Mouse (Mus musculus) brown adipose tissue, adult 24 weeks (tissue): ENCODE data around the gene Fanca. TPM values are rescaled to one million over a fixed set of nuclear protein-coding genes. Genes with fewer than 3 reads are reported as not detected.
A peak's percentile ranks its signal among the peaks of the same experiment; 100 is the strongest.
"Not testable (repeated sequence)": the region's sequence is repeated elsewhere in the genome, so short reads cannot be mapped to it uniquely, and the experiment has no call there.

Source experiments
- H3K27ac ChIP-seq: fragments of 200-500 bp; replicated peaks from 2 replicates; pipeline ENCODE4 v1.5.1; 2012; ENCODE audit warnings: low read depth, mild to moderate bottlenecking, low read length
- H3K4me1 ChIP-seq: fragments of 200-500 bp; 2 replicates; pipeline ENCODE4 v1.6.1; 2012; ENCODE audit warnings: low read length, mixed read lengths; ENCODE audit not compliant: control insufficient read depth, insufficient read depth, insufficient read length
- H3K4me3 ChIP-seq: fragments of 200-500 bp; 2 replicates; pipeline ENCODE4 v1.5.1; 2012; ENCODE audit warnings: low read depth, mild to moderate bottlenecking, low read length, moderate library complexity; ENCODE audit not compliant: insufficient read depth
- polyA plus RNA-seq: library from polyadenylated mRNA; stranded (reverse); fragments of >200 nt; gene quantifications from 2 replicates; pipeline ENCODE4 v1.2.4, GENCODE M21; 2012; ENCODE audit not compliant: missing spikeins, insufficient read depth, insufficient read length

Fanca gene
- polyA plus RNA-seq, 1 experiment, result not detected

DNA sequence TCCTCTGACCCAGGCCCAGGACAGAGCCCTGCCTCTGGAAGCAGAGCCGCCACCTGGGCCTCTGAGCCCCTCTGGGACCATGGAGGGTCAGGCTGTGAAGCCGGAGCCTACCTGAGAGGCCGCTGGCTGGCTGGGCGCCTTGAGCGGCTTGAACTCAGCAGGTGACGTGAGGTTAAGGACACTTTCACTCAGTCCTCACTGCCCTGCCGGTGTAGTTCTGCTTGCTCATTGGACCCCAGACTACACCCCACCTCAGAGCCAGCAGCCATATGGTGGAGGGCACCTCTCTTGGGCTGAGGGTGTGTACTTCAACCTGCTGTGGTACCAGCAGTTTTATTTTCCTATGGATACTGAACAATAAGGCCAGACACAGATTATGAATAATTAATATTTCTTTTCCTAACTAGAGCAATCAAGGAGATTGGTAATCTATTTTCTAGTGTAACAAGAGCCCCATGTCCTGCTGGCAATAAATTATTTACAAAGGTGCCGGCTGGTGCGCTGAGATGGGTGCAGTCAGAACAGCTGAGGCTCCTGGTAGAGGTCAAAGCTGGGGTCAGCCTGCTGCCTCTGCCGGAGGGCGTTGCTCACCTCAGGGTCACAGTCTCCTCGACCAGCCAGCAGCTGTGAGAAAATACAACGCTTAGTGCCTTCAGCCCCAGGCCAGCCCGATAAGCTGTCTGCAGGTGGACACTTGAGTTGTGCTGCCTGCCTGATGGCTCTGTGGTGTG lies 50.3 kb downstream of the Fanca start:
- no peak overlapping the region for H3K27ac ChIP-seq
- 0 out of 2 replicates have a peak, but pooled peaks cover 4% of the 10 kb centered on the region for H3K4me1 ChIP-seq

DNA sequence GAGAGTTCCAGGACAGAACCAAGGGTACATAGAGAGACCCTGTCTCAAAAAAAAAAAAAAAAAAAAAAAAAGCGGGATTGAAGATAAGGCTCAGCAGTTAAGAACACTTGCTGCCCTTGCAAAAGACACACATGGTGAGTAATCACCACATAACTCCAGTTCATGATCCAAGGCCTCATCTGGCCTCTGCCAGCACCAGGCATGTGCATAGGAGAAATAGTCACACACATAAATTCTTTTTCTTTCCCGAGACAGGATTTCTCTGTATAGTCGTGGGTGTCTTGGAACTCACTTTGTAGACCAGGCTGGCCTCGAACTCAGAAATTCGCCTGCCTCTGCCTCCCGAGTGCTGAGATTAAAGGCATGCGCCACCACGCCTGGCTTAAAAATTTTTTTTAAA lies 60.8 kb downstream of the Fanca start:
- H3K4me1 ChIP-seq, H3K27ac ChIP-seq, H3K4me3 ChIP-seq: not testable (repeated sequence)

More for the DNA sequence above, 50.3 kb downstream of the Fanca start:
- H3K4me3 ChIP-seq, result no peak overlapping the region

DNA sequence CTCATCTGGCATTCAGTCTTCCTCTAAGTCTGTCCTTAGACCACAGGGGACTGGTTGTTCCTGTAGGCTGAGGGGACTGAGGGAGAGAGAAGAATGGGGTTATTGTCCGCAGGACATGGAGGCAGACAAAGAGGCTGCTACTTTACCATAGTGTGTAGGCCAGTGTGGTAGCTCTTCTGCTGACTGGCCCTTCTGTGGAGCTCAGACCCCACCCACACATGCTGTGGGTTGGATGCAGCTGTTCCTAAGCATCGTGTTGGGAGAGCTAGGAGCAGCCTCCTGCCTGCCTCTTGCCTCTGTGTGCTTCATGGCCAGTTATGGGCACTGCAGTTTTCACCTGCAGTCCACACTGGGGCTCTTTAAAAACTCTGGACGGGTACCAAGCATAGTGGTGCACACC lies 61.3 kb downstream of the Fanca start:
- Histone ChIP-seq H3K4me3 (no peak overlapping the region), H3K27ac (no peak overlapping the region), H3K4me1 (peaks cover 8% of the 10 kb centered on the region; the same call in 1 of the 2 replicates)

DNA sequence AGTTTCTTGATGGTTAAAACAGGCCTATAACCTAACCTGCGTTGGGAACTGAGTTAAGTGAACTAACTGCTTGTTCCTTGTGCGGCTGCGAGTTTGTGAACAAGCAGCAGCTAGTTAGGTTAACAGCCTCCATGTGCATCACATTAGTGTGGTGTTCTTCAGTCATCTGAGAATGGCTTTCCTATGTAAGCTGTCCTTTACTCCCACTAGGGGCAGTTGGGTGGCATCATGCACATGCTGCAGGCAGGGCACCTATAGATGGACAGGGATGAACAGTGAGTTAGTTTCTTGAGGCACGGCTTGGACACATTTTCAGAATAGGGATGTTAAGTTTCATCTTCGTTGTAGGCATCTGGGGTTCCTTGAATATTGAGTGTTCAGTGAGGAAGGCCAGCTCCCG lies 63.2 kb downstream of the Fanca start:
- H3K4me3 ChIP-seq, result peak overlapping the region; percentile 93
- H3K4me1 ChIP-seq, result peaks cover 8% of the 10 kb centered on the region; the same call in 1 of the 2 replicates
- no peak overlapping the region for H3K27ac ChIP-seq

DNA sequence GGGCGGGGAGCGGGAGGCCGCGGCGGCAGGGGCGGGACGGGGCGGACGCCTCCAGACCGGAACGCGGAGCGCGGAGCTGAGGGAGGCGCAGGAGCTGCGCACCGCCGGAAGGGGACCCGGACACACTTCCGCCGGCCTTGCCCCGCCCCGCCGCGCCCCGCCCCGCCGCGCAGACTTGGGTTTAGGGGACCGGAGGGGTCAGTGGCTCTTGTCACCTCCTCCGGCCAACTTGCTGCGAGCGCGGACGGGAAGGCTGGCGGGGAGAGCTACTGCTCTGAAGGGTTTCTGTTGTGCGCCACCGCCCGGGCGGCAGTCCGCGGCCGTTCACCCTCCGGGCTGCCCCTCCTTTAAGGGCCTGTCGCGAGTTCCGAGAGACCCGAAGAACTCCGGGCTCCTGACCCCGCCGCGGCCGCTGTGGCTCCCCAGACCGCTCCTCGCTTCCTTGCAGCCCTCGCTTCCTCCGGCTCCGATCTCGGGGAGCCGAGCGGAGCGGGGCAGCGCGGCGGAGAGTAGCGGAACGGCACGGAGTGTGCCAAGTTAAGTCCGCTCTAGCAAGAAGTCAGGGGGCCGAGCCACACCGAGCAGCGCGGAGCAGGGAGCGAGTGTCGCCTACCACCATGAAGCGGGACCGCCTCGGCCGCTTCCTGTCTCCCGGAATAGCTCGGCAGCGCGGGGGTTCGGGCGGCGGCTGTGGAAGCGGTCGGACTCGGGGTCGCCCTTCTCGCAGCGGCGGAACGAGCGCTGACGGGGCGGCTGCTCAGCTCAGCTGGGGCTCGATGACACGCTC lies 64.1 kb downstream of the Fanca start, which contains the start of the genes Zfp276 and Vps9d1:
TSS of gene Zfp276 (plus strand) at position 97 of the 787 bp plus-strand sequence.
TSS of gene Vps9d1 (minus strand) at position 250 of the 787 bp plus-strand sequence.
- H3K4me3 ChIP-seq, result peak within 1 kb of the TSS; percentile 93
- peak within 1 kb of the TSS; percentile 83 for H3K27ac ChIP-seq
- peaks cover 8% of the 10 kb centered on the region; the same call in 1 of the 2 replicates for H3K4me1 ChIP-seq

DNA sequence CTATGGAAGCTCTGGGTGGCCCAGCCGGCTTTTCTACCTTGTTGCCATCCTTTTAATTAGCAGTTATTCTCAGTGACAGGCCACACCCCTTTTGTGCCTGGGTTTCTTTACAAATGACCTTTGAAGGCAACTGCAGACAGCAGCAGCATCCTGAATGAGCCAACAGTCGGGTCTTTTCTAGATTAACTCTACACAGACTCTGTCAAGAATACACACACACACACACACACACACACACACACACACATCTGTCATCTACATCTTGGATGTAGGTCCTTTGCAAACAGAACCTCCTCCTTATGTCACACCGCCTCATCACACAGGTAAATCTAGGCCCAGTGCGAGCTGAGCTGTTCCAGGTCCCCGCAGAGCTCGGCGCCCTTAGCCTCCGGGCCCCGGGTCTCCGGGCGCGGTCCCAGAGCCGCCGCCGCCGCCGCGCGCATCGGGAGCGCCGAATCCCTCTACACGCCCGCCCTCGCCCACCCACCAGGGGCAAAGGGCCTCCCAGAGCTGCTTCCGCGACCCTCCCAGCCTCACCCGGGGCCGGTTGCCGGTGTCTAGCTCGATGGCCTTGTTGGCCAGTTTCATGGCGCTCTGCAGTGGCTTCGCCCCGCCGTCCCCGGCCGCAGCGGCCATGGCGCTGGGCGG lies 64.8 kb downstream of the Fanca start:
- peaks cover 8% of the 10 kb centered on the region; the same call in 1 of the 2 replicates for H3K4me1 ChIP-seq
- peak overlapping the region; percentile 59 for H3K27ac ChIP-seq

DNA sequence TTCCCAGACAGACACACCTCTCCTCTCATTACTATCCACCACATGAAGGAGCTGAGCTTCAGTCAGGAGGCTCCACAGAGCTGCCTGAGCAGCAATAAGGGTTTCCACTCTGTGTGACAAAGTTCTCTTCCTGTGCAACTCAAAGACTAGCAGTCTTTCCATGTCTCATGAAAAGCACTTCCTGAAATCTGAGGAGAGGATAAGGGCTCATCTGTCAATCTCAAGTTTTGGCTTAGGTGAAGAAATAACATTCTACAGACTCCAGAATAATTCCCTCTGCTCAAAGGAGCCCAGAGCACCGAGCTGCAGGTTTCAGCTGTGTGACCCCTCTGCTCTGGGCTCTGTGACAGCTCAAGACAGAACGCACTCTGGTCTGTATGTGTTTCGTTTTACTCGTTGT lies 65.5 kb downstream of the Fanca start:
- Histone ChIP-seq H3K4me3 (peak overlapping the region; percentile 89), H3K4me1 (peaks cover 8% of the 10 kb centered on the region; the same call in 1 of the 2 replicates), H3K27ac (0 out of 2 replicates have a peak overlapping the region, but pooled peaks have one; percentile 21)

More for the DNA sequence above, 64.8 kb downstream of the Fanca start:
- H3K4me3 ChIP-seq, result peak overlapping the region; percentile 89

DNA sequence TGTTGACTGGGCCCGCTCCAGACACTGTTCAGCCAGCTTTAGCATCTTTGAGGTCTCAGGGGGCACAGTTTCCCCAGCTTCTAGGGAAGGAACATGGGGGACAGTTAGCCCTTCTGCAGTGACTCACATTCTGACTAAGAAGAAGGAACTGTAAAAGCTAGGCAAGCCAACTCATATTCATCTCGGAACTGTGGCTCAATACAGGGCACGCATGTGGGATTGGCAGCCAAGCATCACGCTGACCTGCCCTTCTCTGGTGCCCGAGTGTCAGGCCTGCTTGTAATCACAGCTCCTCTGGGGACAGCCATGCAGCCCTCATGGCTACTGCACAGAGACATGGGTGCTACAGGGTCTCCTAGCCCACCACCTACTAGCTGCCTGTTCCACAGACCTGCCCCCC lies 67.4 kb downstream of the Fanca start:
- H3K27ac ChIP-seq, result no peak overlapping the region
- H3K4me1 ChIP-seq, result peaks cover 5% of the 10 kb centered on the region; the same call in 1 of the 2 replicates
- H3K4me3 ChIP-seq, result no peak overlapping the region

DNA sequence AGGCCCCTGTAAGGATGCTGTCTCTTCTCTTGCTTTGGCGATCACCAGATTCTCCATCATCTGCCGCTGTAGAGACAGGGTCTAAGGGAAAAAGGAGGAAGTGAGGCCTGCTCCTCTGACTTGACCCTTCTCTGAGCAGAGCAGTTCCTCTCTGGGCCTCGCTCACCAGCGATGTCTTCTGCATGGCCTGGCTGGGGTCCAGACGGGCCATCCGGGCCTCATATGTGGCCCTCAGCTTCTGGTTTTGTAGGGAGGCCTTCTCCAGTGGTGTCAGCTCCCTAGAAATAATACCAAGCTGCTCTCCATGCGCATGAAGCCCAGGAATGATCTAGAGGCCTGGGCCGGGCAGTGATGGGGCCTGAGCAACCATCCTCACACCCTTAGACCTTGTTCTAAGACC lies 69.8 kb downstream of the Fanca start:
- H3K4me1 ChIP-seq, result no peaks in the 10 kb centered on the region
- no peak overlapping the region for H3K4me3 ChIP-seq
- no peak overlapping the region for H3K27ac ChIP-seq

DNA sequence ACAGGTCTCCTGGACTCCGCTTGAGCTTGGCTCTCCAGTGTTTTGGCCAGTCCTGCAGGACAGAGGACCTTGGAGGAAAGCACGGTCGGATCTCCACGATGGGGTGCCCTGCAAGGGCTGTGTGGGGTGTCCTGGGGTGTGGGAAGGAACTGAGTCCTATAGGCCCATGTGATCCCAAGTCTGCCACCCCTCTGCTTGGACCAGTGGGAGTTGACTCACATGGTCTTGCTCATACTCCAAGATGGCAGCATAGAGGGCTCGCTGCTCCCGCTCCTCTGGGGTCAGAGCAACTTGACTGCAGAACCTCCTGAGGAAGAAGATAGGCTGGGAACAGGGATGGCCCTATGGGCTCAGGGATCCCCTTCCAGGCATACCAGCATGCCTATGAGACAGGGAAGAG lies 70.6 kb downstream of the Fanca start:
- Histone ChIP-seq H3K4me1 (no peaks in the 10 kb centered on the region), H3K27ac (no peak overlapping the region)

DNA sequence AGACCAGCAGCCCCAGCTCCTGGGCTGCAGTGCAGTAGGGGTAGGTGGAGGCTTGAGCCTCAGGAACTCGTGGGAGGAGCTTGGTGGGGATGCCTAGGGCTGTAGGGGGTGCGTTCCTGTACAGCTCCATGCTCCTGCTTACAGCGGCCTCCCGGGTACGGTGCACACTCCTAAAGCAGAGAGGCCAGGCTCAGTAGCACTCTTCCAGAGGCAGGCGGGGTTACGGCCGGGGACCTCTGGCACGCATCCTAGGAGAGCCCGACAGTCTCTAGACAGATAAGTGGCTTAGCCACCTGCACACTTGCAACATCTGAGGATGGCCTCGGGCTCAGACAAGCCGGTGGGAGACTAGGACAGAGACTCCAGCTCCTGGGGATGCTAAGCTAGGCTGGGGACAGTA lies 72.8 kb downstream of the Fanca start:
- H3K27ac ChIP-seq, result no peak overlapping the region
- no peak overlapping the region for H3K4me3 ChIP-seq
- no peaks in the 10 kb centered on the region for H3K4me1 ChIP-seq

More for the DNA sequence above, 70.6 kb downstream of the Fanca start:
- H3K4me3 ChIP-seq, result no peak overlapping the region

DNA sequence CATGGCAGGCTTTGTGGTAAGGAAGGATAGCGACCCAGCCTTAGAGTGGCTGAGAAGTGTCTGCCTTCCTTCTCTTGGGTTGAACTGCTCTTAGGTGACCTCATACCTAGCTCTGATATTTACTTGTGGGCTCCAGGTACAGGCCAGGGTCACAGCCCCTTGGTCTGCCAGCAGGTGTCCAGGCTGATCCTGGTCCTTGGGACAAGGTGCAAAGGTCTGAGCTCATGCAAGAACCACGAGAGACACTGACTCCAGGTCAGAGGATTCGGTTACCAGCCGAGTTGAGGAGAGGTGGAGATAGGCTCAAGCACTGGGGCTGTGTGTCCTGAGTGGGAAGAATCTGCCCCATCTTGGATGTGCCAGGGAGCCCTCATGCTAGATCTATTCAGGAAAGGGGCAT lies 74.0 kb downstream of the Fanca start:
- H3K4me3 ChIP-seq, result no peak overlapping the region
- H3K27ac ChIP-seq, result no peak overlapping the region
- no peaks in the 10 kb centered on the region for H3K4me1 ChIP-seq

DNA sequence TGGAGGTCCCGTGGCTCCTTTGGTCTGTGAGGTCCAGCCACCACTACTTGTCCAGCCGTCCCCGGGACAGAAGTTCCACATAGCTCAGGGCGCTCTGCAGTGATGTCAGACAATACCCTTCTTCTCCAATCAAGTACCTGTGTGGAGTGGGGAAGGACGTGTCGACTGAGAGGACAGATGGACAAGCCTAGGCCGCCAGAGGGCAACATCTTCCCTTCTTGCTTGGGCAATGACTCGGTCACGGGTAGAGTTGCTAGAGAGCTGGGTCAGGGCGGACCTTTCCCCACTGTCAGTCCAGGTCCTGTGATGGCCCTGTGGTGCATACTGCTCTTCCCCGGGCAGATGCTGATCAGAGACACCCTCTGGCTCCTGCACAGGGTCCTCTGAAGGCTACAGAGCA lies 75.3 kb downstream of the Fanca start:
- H3K4me1 ChIP-seq, result no peaks in the 10 kb centered on the region
- no peak overlapping the region for H3K27ac ChIP-seq
- no peak overlapping the region for H3K4me3 ChIP-seq

DNA sequence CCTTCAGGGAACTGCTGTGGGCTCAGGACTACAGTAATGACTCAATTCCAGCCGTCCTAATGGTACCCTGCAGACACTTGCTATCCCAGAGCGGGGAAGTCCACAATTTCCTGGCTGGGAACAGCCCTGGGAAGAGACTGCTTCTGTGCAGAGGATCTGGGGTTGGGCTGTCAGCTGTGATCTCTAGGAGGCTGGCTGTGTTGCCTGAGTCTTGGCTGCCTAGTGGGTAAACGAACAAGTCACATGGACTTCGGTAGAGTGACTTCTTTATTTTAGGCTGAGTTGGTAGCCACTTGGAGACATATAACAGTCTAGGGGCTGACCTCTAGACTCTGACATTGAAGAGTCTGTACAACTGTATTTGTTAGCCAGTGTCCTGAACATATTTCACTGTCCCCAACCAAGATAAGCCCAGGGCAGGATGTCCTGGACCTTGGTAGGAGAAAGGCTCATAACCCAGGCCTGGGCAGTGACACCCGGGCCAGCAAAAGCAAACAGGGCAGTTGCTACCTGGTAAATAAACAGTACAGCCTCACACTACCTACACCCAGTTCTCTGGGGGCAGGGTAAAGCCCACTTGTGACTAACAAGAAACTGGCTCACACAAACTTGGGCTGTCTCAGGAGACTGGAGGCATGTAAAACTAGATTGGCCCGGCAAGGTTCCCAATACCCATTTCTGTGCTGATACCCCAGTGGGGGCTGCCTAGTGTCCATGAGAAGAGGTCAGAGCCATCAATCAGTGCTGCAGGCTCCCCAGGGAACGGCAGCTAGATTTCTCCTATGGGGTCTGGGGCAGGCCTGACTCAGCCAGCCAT lies 76.1 kb downstream of the Fanca start:
- no peak overlapping the region for H3K4me3 ChIP-seq
- no peak overlapping the region for H3K27ac ChIP-seq
- no peaks in the 10 kb centered on the region for H3K4me1 ChIP-seq
